Mouse (Mus musculus) testis, postnatal 10 days (tissue): ENCODE results near the gene Il4i1.

Experiments
- DNase-seq: peaks from one replicate; pipeline ENCODE4 v3.0.0; 2021; ENCODE audit warnings: low spot score

The Il4i1 gene

DNA sequence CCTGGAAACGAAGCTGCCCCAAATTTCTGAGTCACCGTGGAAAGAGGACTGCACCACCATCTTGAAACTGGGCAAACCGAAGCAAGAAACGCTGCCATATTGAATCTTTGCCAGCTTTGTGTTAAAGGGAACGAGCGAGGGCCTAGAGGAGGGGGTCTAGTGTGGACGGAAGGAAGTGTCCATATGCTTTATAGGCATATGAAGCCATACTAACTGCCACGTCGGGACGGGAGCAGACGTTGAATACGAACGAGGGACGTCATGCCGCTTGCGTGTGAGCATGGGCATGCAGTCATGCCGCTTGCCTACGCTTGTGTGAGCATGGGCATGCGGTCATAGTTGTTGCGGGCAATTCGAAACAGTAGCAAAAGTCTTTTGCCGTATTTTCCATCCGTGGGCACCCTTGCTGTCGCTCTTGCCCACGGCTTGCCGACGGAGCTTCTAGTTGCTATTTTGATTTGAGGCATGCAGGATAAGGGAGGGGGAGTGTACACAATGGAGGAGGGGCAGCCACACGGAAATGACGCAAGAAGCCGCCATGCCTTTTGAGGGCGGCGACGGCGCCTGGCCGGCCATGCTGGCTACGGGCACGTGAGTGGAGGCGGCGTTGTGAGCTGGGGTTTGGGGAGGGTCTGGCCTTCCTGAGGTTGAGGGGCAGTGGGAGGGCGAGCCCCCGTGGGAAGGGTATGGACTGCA is 33.4 kb downstream of the Il4i1 start:
- DNase-seq: peak; percentile 89

DNA sequence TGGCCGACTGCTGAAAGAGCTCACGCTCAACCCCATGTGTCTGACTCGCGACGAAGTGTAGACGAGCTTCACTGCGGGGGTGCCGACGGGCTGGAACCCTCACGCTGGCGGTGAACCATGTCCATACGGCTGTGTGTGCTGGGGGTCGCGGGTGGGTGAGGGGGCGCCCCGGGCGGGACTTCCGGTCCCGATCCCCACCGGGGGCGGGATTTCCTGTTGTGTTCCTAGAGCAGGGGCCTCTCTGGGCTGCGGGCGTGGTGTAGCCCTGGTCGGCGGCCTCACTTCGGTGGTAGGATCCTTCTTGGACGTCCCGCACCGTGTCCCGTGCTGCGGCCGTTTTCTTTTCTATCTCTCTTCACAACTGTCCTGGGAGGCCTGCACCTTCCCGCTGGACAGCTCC is 34.0 kb downstream of the Il4i1 start:
- DNase-seq: peak; percentile 85

DNA sequence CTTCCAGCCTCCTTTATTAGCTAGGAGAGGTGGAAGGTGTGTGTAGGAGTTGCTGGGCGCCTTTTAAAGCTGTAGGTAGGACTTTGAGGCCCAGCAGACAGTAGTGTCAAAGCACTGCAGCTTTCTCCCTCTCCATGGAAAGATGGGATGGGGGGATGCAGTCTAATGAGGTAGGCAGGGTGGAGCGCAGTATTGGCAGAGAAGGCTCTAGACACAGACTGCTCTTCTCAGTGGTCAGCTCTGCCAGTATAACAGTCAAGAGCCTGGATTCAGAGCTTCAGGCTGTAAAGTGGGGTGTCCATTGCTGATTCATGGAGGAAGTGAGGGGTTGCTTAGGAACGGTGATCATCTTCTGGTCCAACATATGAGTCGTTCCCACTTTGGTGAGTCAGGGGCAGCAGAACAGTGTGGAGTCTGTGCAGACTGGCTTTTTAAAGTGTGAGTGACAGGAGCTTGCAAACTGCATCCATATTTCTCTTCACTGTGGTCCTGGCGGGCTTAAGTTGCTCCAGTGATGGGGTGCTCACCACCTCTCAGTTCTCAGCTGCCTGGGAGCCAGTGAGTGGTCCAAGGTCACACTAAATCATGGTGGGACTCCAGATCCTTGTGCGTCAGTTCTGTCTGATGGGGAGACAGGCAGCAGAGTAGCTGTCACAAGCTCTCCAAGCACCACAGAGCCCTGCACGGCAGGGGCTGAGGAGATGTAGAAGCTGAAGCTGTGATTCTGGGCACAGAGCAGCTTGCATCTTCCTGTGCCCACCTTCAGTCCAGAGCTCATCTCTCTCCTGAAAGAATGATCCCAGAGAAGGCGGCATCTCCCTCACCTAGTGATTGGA is 34.8 kb downstream of the Il4i1 start:
- no peak for DNase-seq

DNA sequence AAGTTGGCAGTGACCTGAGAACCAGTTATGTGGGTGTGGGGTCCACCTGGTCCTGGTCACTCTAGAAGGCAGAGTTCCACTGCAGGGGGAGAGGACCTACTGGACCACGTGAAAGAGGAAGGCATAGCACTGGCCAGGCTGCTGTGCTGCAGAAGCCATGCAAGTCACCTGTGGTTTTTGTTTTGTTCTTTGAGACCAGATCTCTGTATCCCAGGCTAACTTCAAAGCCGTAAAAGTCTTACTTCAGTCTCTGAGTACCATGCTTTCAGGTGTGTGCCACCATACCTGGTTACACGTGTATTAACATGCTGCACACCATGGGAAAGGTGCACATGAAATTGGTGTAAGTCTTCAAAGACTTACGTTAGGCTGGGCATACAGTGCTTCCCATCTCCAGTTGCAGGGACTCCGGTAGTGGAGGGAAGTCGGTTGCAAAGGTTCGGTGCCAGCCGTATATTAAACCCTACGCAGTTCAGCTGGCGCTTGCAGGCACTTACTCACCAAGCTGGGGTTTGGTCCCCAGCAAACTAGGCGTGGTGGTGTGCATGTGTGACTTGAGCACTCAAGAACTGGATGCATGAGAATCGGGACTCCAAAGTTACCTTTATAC is 35.5 kb downstream of the Il4i1 start:
- DNase-seq: no peak

DNA sequence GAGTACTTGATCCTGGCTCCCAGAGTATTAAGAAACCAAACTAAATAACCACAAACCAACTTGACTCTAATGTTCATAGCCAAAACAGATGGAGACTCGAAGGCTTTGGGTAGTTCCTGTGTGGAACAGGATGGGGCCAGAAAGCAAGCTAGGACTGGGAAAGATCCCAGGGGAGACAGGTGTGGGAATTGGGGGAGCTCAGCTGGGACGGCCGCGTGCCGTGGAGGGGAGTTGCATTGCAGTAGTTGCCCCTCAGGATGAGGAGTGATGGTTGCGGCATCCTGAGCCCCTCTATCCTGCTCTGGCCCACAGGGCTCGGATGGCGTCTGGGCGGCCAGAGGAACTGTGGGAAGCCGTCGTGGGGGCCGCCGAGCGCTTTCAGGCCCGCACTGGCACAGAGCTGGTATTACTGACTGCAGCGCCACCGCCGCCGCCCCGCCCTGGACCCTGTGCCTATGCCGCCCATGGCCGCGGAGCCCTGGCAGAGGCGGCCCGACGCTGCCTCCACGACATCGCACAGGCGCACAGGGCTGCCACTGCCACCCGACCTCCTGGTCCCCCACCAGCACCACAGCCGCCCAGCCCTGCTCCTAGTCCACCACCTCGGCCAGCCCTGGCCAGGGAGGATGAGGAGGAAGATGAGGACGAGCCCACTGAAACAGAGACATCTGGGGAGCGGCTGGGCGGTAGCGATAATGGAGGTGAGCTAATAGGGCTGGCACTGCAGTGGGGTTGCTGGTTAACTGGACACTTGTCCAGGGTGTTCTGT is 36.3 kb downstream of the Il4i1 start:
- no peak for DNase-seq

DNA sequence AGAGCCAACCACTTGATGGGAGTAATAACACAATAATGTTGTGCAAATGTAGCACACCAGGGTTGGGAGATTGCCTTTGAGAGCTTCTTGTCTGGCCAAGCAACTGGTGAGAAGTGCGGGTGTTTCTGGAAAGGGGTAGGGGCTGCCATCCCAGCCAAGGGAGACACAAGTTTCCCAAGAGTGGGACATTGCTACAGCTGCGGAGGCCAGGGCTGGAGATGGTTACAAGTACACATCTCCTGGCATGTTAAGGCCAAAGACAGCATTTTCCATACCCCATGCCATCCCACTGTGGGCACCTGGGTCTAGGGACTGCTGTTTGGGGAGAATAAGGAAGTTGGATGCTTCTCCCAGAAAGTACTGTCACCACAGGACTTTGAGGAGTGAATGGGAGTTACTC is 36.9 kb downstream of the Il4i1 start:
- no peak for DNase-seq

DNA sequence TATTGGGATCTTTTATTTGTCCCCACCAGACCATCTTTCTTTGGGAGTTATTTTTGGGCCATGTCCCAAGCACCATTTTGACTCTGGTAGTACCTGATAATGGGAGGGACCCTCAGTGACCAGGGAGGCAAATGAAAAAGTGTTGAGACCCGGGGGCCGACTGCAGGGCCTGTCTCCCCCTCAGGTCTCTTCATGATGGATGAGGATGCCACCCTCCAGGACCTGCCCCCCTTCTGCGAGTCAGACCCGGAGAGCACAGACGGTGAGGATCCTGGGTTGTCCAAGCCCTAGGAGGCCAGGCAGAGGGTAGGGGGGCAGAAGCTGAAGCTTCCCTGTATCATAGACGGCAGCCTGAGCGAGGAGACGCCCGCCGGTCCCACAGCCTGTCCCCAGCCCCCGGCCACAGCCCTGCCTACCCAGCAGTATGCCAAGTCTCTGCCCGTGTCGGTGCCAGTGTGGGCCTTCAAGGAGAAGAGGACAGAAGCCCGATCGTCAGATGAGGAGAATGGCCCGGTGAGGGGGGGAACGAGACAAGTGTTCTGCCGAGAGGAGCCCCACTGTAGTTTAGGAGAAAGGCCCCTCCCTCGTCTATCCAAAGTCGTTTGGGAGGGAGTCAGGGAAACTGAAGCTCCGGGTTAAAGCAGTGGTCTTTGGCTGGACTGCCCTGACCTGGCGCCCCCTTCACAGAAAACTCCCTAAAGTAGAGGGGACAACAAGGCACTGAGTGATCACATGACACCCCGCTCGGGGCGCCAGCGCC is 37.6 kb downstream of the Il4i1 start:
- no peak for DNase-seq

DNA sequence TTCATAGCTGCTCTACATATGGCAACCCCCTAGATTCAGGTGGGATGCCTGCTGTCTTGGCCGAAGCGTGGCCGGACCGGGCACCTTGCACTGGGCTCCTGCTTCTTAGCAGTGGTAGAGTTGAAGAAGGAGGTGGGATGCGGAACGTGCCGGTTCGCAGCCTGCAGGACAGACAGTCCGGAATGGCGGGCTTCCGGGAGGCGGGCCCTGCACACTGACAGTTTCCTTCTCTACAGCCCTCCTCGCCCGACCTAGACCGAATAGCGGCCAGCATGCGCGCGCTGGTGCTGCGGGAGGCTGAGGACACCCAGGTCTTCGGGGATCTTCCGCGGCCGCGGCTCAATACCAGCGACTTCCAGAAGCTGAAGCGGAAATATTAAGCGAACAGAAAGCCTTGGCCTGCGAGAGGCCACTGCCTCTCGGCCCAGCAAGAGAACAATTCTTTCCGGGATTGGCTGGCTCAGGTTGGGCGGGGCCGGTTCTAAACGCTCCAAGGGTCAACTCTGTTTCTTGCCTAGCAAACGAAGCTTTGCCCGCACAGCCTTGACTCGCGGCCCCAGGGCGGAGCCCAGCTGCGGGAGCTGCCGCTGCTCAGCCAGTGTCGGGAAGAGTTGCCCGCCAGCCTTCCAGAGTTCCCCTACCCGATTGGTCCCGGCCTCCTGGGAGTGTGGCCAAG is 38.3 kb downstream of the Il4i1 start:
- peak; percentile 87 for DNase-seq

DNA sequence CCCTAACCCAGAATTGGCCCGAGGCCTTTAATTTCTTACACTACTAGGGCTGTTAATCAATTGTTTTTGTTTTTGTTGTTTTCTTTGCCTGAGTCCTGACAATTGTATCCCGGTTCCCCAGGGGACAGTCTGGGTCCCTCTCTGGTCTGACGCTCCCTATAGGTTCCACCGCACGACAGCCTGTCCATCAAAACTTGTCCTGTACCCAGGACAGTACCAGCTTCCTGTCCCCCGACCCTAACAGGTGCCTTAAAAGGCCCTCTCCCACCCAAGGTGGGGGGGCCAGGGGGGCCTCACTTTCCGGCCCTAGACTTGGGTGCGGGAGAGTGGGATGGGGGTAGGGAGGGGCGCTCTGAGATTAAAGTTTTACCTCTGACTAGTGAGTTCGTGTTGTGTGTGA is 38.8 kb downstream of the Il4i1 start:
- DNase-seq: no peak

DNA sequence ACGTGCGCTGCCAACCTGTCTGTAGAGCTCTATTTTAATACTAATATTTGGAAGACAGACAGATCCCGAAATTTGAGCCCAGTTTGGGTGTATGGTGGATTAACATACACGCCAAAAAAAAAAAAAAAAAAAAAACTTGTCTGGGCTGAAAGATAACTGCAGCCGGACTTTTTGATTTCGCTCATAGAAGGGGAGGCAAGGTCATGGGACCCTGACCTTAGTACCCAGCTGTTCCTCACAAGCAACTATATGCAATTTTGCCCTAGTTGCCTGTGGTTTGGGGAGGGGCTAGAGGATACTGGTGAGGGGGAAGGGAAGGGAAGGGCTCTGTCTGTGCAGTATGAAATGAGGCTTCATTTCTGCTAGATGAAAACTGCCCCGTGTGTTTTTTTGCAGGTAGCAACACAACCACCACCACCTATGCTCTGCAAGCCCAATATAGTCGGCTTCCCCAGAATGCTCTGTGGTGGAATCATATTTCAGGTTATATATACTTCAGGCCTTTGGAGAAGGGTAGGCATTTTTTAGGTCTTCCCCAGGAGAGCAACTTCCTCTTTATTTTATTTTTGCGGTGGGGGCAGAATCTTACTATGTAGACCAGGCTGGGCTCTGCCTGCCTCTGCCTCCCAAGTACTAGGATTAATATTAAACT is 40.2 kb downstream of the Il4i1 start:
- no peak for DNase-seq

DNA sequence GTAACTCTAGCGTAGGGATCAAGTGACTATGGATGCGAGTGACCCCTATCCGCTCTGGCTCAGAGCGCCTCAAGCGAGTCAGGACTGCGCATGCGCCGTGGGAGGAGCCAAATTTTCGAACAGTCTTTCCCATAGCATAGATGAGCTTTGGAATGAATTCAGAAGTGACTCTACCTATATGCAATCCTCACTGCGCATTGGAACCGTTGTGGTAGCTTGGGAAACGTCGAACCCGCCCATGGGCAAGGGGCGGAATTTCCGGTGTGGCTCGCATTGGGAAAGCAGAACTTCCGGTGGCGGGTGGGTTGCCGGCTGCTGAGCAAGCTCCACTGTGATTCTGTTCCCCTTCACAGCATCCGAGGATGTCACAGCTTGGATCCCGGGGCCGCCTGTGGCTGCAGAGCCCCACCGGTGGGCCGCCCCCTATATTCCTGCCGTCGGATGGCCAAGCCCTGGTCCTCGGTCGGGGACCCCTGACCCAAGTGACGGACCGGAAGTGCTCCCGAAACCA is 40.9 kb downstream of the Il4i1 start, which contains the start of gene Pnkp:
Gene Pnkp (plus strand): TSS at position 98 of the 511 bp plus-strand sequence.
- peak; percentile 82 for DNase-seq

DNA sequence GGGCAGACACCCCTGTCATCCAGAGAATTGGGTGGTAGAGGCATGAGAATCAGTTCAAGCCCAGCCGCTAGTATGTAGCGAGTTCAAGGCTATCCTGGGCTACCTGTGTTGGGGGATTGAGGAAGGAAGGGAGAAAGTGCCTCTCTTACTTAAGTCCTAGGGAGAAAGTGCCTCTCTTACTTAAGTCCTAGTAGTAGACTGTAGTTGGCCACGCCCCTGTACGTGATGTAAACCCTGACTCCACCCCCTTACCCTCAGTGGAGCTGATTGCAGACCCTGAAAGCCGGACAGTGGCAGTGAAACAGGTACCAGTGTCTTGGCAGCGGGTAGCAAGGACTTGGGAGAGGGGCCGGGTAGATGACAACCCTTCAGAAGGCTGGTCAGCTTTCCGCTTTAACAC is 41.7 kb downstream of the Il4i1 start:
- no peak for DNase-seq

DNA sequence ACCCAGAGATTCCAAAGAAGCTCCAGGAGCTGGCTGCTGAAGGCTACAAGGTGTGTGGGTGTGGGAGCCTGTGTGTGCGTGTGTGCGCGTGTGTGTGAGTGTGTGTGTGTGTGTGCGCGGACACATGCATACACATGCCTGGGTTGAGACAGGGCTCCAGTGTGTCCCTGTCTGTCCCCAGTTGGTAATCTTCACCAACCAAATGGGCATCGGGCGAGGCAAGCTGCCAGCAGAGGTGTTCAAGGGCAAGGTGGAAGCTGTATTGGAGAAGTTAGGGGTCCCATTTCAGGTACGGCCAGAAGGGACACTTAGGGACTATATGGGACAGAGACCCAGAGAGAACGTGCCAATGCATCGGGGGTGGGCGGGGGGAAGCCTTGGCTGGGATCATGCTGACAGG is 43.7 kb downstream of the Il4i1 start:
- DNase-seq: no peak

DNA sequence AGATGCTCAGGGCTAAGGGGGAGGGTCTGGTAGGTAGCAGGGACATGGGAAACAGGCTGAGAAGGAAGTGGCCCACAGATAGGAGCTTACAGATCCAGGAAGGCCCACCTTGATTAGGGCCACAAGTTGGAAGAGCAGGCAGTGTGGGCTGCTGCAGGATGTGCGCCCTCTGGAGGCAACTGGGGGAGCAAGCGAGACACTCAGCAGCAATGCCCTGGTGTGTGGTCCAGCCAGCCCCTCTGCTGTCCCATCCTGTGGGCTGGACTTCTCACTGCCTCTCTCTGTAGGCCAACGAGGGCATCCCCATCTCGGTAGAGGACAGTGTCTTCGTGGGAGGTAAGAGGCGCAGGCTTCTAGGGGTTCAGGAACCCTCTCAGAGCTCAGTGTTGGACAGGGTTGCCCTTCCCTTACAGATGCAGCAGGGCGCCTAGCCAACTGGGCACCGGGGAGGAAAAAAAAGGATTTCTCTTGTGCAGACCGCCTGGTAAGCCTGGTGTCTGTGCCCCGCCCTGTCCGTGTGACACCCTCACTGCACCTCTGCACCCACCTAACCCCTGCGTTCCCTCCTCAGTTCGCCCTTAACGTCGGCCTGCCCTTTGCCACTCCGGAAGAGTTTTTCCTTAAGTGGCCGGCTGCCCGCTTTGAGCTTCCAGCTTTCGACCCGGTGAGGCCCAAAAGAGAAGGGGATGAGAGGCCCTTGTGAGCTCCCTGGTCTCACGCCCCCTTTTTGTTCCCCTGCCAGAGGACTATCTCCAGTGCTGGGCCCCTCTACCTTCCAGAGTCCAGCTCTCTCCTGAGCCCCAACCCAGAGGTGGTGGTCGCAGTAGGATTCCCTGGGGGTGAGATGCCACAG is 44.6 kb downstream of the Il4i1 start:
- DNase-seq: peak; percentile 93

DNA sequence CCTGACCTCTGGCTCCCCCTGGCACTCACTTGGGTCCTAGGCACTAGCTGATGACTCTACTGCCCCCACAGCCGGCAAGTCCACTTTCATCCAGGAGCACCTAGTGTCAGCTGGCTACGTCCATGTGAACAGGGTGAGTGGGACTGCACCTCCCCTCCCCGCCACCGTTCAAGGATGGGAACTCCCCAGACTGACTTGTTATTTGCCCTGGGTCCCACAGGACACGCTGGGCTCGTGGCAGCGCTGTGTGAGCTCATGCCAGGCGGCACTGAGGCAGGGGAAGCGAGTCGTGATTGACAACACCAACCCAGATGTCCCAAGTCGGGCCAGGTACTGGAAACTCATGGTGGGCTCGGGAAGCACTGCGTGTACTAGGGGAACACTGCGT is 45.2 kb downstream of the Il4i1 start:
- DNase-seq: peak; percentile 65

DNA sequence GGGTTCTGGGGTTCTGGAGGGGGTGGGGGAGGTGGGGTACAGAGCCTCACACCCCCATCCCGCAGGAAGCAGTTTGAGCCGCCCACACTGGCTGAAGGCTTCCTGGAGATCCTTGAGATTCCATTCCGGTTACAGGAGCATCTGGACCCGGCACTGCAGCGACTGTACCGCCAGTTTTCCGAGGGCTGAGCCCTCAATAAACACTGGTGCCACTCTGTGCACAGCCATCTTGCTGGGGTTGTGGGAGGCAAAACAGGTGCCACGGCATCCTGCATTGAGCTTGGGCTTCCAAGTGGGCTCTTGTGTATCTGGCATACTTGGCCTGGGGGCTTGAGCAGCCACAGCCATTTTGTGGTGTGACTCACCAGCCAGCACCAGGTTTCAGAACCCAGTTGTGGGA is 46.2 kb downstream of the Il4i1 start:
- DNase-seq: no peak

DNA sequence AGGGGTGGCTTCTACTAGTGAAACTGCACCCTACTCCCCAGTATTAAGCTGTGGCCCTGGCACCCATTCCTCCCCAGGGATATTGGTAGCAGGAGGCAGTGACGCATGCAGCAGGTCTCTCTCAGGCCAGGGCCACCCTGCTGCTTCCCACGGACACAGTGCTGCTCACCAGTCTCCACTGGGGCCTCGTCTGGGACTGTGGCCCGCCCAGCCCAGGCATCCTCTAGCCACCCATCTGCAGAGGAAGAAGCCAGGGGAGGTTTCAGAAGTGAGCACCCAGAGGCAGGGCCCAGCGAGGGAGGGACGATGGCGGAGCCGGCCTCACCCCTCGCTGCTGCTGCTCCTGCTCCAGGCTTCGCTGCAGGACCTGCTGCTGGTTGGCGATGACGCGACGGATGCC is 47.0 kb downstream of the Il4i1 start:
- no peak for DNase-seq

DNA sequence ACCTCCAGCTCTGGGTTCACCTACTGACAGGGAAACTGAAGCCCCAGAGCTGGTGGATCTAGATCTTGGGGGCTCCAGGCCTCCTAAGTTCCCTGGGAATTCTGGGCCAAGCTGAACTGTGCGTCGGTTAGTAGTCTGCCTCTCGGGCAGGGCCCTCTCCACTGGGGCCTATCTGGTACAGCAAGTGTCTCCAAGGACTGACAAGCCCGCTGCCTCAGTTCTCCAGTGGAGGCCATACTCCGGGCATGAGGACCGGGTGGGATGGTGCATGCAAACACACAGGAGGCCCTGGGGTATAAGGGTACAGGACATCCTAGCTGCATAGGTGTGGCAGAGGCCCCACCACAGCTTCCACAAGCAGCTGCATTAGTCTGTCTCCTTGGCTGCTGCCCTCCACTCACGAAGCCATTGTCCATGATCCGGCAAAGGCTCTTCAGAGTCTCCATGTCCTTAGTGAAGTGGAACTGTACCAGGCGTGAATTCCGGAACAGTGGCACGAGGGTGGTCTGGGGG is 47.9 kb downstream of the Il4i1 start:
- DNase-seq: no peak
